Mouse (Mus musculus) megakaryocyte, embryonic 14.5 days (primary cell): ENCODE measurements around the gene Clybl.

Source experiments
- FLI1 ChIP-seq: IDR thresholded peaks from 2 replicates; pipeline ENCODE4 v1.6.1; 2012; ENCODE audit warnings: low read length, inconsistent platforms, mixed read lengths
- GATA1 ChIP-seq: IDR thresholded peaks from 3 replicates; pipeline ENCODE4 v1.6.1; 2012; ENCODE audit warnings: mixed read lengths, low read length, inconsistent platforms, borderline replicate concordance

GRCm38 (mm10) chr14:122432558-122432957, 251.1 kb downstream of the Clybl start:
- TF ChIP-seq GATA1 (no peak), FLI1 (no peak)
